Mouse (Mus musculus) liver, embryonic 14.5 days (tissue): ENCODE measurements around the gene Slc36a2. TPM values are rescaled to one million over a fixed set of nuclear protein-coding genes. Genes with fewer than 3 reads are reported as not detected.
A peak's percentile ranks its signal among the peaks of the same experiment; 100 is the strongest.

Experiments
- ATAC-seq: fragments of 200-750 bp; cut with Nextera tagmentation; 2 replicates; pipeline ENCODE4 v1.8.0; 2017; ENCODE audit warnings: moderate number of reproducible peaks, mild to moderate bottlenecking, moderate library complexity; ENCODE audit not compliant: insufficient read depth
- DNase-seq, 3 experiments: peaks; one replicate each; pipeline ENCODE4 v3.0.0-alpha.2; 2012 to 2013; ENCODE audit warnings: low read depth in 3 of 3, low spot score in 3 of 3
- H3K27ac ChIP-seq: fragments of 300-500 bp; sonication (generic); 2 replicates; pipeline ENCODE4 v1.5.1; 2014; ENCODE audit warnings: moderate library complexity, mild to moderate bottlenecking, control low read depth, inconsistent platforms
- H3K27me3 ChIP-seq: fragments of 300-500 bp; sonication (generic); 2 replicates; pipeline ENCODE4 v1.6.1; 2014; ENCODE audit warnings: mild to moderate bottlenecking, low read length, moderate library complexity; ENCODE audit not compliant: control insufficient read depth, insufficient read depth
- H3K36me3 ChIP-seq: fragments of 300-500 bp; sonication (generic); replicated peaks from 2 replicates; pipeline ENCODE4 v1.6.1; 2014; ENCODE audit warnings: low read depth; ENCODE audit not compliant: control insufficient read depth, insufficient read depth
- H3K4me1 ChIP-seq, 2 experiments: fragments of 200-500 bp in 1 of 2; fragments of 300-500 bp in 1 of 2; sonication (generic) in 1 of 2; replicated peaks; 2 replicates each; pipeline ENCODE4 v1.6.1; 2012 to 2014; ENCODE audit warnings: antibody characterized with exemption in 1 of 2, inconsistent platforms in 1 of 2, low read length in 1 of 2; ENCODE audit not compliant: control insufficient read depth in 2 of 2, insufficient read depth in 2 of 2
- H3K4me2 ChIP-seq: fragments of 300-500 bp; sonication (generic); 2 replicates; pipeline ENCODE4 v1.6.1; 2014; ENCODE audit warnings: low read depth, mild to moderate bottlenecking, control low read depth, moderate library complexity
- H3K4me3 ChIP-seq, 2 experiments: fragments of 200-500 bp in 1 of 2; fragments of 300-500 bp in 1 of 2; sonication (generic) in 1 of 2; 2 replicates each; pipeline ENCODE4 v1.5.1; 2012 to 2014; ENCODE audit warnings: low read depth in 2 of 2, low read length in 2 of 2, mild to moderate bottlenecking in 2 of 2, control low read depth in 1 of 2, inconsistent platforms in 1 of 2, moderate library complexity in 1 of 2; ENCODE audit not compliant: insufficient read depth in 1 of 2
- H3K9ac ChIP-seq: fragments of 300-500 bp; sonication (generic); replicated peaks from 2 replicates; pipeline ENCODE4 v1.6.1; 2014; ENCODE audit warnings: mild to moderate bottlenecking, control low read depth, moderate library complexity
- H3K9me3 ChIP-seq: fragments of 300-500 bp; sonication (generic); 2 replicates; pipeline ENCODE4 v1.6.1; 2016; ENCODE audit warnings: low read length, mixed read lengths; ENCODE audit not compliant: control insufficient read depth
- CTCF ChIP-seq: IDR thresholded peaks from 2 replicates; pipeline ENCODE4 v1.5.1; 2016; ENCODE audit warnings: antibody characterized with exemption, low read depth, control low read depth
- EP300 ChIP-seq: IDR thresholded peaks from 2 replicates; pipeline ENCODE4 v1.6.1; 2016; ENCODE audit warnings: antibody characterized with exemption, low read depth
- WGBS: fragments of 180-500 bp; shearing (Covaris S2); extraction: QIAGEN DNeasy Blood & Tissue Kit; methylation state at CpG from one replicate; pipeline ENCODE4 v1.1.7; 2014; ENCODE audit not compliant: insufficient replicate concordance; 5-methylcytosine and 5-hydroxymethylcytosine counted together
- polyA plus RNA-seq, 2 experiments: library from polyadenylated mRNA; depleted of rRNA in 1 of 2; stranded (reverse) in 1 of 2; unstranded in 1 of 2; fragments of >200 nt; fragmentation: Nextera tagmentation in 1 of 2; extraction: Ambion mirVana in 1 of 2; gene quantifications; 2 replicates each; pipeline versions ENCODE4 v1.2.1 to v1.2.3; 2012 to 2014

Gene Slc36a2
- polyA plus RNA-seq, 2 experiments, result 13.8 to 14.1 TPM

DNA sequence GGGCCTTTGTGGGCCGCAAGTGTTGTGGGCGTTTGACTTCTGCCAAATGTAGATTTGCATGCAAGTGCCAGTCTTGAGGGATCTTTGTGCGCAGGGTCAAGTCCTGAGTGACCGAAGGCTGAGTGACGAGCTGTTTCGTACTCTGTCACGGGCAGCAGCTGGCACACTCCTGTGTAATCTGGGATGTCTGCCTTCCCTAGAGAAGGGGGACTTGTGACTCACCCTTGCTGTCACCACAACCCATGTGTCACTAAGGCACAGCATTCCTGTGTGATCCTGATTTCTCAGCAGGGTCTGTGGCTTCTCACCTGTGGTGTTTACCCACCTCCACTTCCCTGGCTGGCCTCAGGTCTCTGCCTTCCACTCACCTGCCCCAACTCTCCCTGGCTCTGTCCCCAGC is 33.0 kb upstream of the Slc36a2 start:
- Histone ChIP-seq H3K4me3 (no peak overlapping the region), H3K36me3 (no peaks in the 10 kb centered on the region; the same call in 1 of the 2 replicates), H3K4me1 (peaks cover 0 to 11% of the 10 kb centered on the region in 2 experiments; a peak in 2 of 4 replicates), H3K27ac (no peak overlapping the region), H3K9me3 (no peaks in the 10 kb centered on the region), H3K9ac (no peak overlapping the region), H3K27me3 (no peaks in the 10 kb centered on the region), H3K4me2 (0 out of 2 replicates have a peak overlapping the region, but pooled peaks have one; percentile 6)
- TF ChIP-seq CTCF (no peak), EP300 (no peak)
- ATAC-seq, result peak; percentile 31; the same call in 1 of the 2 replicates
- no peak for DNase-seq
- 71% methylated on average over 7 of the region's 7 CpGs for WGBS

DNA sequence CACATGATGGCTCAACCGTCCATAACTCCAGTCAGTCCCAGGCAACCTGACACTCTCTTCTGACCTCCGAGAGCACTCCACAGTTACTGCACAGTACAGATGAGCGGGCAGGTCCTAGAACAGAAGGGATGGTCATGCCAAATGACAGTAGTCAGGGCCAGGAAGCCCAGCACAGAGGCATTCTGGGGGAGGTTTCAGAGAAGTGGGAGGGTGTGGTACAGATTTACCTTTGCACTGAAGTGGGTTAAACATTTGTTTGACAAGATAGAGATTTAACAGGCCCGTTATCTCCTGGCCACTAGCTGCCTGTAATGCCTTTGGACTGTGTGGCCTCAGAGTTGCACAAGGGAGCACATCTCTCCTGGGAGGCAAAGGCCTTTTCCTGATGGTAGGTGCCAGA is 32.5 kb upstream of the Slc36a2 start:
- no peak overlapping the region for H3K4me2 ChIP-seq
- no peak overlapping the region for H3K4me3 ChIP-seq
- DNase-seq (peak in 1 of 3 experiments; percentile 23), ATAC-seq (peak; percentile 58)
- no peaks in the 10 kb centered on the region; the same call in 1 of the 2 replicates for H3K36me3 ChIP-seq
- no peak overlapping the region for H3K27ac ChIP-seq
- H3K27me3 ChIP-seq, result no peaks in the 10 kb centered on the region
- 63% methylated on average over 4 of the region's 4 CpGs for WGBS
- H3K4me1 ChIP-seq, result peaks cover 0 to 11% of the 10 kb centered on the region in 2 experiments; a peak in 2 of 4 replicates
- H3K9ac ChIP-seq, result no peak overlapping the region
- no peaks in the 10 kb centered on the region for H3K9me3 ChIP-seq
- no peak for TF ChIP-seq EP300
- no peak for TF ChIP-seq CTCF

DNA sequence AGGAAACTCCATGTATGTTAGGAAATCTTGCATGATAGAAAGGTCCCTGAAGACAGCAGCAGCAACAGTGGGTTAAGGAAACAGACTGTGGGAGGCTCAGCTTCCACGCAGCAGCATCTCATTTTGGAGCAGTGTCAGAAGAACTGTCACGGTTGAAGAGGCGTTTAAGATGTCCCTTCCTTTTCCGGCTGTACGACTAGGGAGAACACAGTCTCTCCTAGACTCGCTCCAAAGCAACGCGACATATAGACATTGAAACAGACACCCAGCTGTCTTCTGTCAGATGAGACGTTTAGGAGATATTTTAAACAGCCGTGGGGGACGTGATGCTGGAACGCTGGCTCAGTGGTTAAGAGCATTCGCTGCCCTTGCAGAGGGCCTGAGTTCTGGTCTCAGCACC is 32.0 kb upstream of the Slc36a2 start:
- ATAC-seq, result no peak
- Histone ChIP-seq H3K27me3 (no peaks in the 10 kb centered on the region), H3K4me3 (no peak overlapping the region), H3K27ac (no peak overlapping the region), H3K9ac (no peak overlapping the region), H3K4me2 (no peak overlapping the region), H3K4me1 (peaks cover 0 to 11% of the 10 kb centered on the region in 2 experiments; a peak in 2 of 4 replicates), H3K9me3 (no peaks in the 10 kb centered on the region), H3K36me3 (no peaks in the 10 kb centered on the region; the same call in 1 of the 2 replicates)
- TF ChIP-seq EP300 (no peak), CTCF (no peak)
- WGBS, result 75% methylated on average over 13 of the region's 13 CpGs
- no peak for DNase-seq

DNA sequence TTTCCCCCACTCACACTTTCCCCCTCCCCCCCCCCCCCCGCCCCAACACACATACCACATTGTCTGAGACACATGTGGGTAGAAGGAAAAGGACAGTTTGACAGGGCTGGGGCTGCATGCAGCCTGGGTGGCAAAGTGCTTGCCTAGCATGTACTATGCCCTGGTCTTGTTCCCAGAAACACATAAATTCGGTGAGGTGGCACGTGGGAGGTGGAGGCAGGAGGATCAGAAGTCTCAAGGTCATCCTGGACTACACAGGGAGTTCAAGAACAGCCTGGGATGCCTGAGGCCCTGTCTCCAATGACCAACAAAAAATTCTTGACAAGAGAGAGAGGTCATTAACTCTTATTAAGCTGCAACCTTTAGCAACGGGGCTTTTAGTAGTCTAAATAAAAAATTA is 31.2 kb upstream of the Slc36a2 start:
- no peaks in the 10 kb centered on the region for H3K27me3 ChIP-seq
- no peak for DNase-seq
- no peak overlapping the region for H3K27ac ChIP-seq
- ATAC-seq, result no peak
- WGBS, result 68% methylated on average over 3 of the region's 4 CpGs
- H3K4me2 ChIP-seq, result no peak overlapping the region
- no peak for TF ChIP-seq EP300
- no peak for TF ChIP-seq CTCF
- no peak overlapping the region for H3K9ac ChIP-seq
- no peaks in the 10 kb centered on the region; the same call in 1 of the 2 replicates for H3K36me3 ChIP-seq
- peaks cover 0 to 14% of the 10 kb centered on the region in 2 experiments; a peak in 2 of 4 replicates for H3K4me1 ChIP-seq
- no peaks in the 10 kb centered on the region for H3K9me3 ChIP-seq
- no peak overlapping the region for H3K4me3 ChIP-seq

DNA sequence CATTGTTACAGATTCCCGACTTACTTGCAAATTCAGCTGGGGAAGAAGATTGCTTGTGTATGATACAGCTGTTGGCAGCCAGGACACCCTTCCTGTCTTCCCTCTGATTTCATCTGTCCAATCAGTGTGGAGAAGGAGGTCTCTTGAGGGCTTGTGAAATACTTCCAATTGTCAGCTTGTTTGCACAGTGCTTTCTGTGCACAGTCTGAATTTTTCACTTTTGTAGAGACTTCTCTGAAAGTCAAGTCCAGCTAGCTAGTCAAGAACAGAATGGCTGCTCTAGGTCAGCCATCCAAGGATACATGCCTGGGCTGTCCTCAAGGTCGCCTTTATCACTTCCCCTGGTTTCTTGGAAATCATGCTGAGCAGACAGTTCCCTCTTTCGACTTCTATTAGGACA is 30.1 kb upstream of the Slc36a2 start:
- Histone ChIP-seq H3K36me3 (no peaks in the 10 kb centered on the region; the same call in 1 of the 2 replicates), H3K4me1 (peaks cover 0 to 17% of the 10 kb centered on the region in 2 experiments; a peak in 2 of 4 replicates), H3K9me3 (no peaks in the 10 kb centered on the region), H3K9ac (no peak overlapping the region), H3K27ac (no peak overlapping the region), H3K27me3 (no peaks in the 10 kb centered on the region), H3K4me3 (no peak overlapping the region), H3K4me2 (no peak overlapping the region)
- TF ChIP-seq EP300 (no peak), CTCF (no peak)
- 52% methylated on average over 3 of the region's 3 CpGs for WGBS
- ATAC-seq (no peak), DNase-seq (no peak)
